Mouse (Mus musculus) myocyte (in vitro differentiated cells): ENCODE measurements around the gene Dlx4.

Source experiments
- CEBPB ChIP-seq: IDR thresholded peaks from 2 replicates; pipeline ENCODE4 v1.6.1; 2011; ENCODE audit warnings: mild to moderate bottlenecking, moderate library complexity; ENCODE audit not compliant: poor library complexity, insufficient read depth, severe bottlenecking
- MAX ChIP-seq: IDR thresholded peaks from one replicate; pipeline ENCODE4 v1.6.1; 2011; ENCODE audit warnings: low read depth, mild to moderate bottlenecking, control low read depth
- POLR2A ChIP-seq: IDR thresholded peaks from one replicate; pipeline ENCODE4 v1.6.1; 2011; ENCODE audit warnings: low read depth, mild to moderate bottlenecking, control low read depth, moderate library complexity; ENCODE audit not compliant: insufficient read length
- TCF12 ChIP-seq: IDR thresholded peaks from one replicate; pipeline ENCODE4 v1.6.1; 2011; ENCODE audit warnings: mild to moderate bottlenecking, control low read depth; ENCODE audit not compliant: poor library complexity, insufficient read depth, severe bottlenecking

DNA sequence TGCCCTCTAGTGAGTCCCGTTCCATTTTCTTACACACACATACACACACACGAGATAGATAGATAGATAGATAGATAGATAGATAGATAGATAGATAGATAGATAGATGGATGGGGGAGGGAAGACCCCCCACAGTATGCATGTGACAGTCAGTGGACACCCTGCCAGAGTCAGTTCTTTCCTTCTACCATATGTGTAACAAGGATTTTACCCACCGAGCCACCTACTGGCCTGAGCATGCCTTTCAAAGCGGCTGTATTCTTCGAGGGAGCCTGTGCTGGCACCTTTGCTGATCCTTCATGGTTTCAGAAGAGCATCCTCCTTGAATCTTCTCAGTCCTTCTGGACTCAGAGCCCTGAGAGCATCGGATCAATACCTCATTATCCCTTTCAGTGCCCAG is 48.2 kb downstream of the Dlx4 start:
- TF ChIP-seq CEBPB: no peak
- TF ChIP-seq POLR2A: no peak
- TF ChIP-seq TCF12: no peak
- no peak for TF ChIP-seq MAX
